Mouse (Mus musculus): Measurements from ENCODE around the gene Gm5039. TPM values are rescaled to one million over a fixed set of nuclear protein-coding genes. Genes with fewer than 3 reads are reported as not detected.
"Not testable (repeated sequence)": the region's sequence is repeated elsewhere in the genome, so short reads cannot be mapped to it uniquely, and the experiment has no call there.

The Gm5039 gene
- total and polyA plus RNA-seq, 2 experiments from 2014 or later = not detected

- ATAC-seq = peak; percentile 98
- Histone ChIP-seq H3K4me1 (ENCODE audit: insufficient read depth) (peaks cover 5% of the 10 kb centered on the region; the same call in 1 of the 2 replicates), H3K36me3 (ENCODE audit: insufficient read depth) (no peaks in the 10 kb centered on the region), H3K4me3 (ENCODE audit: low read depth, low read length) (peak within 1 kb of the TSS; percentile 72), H3K27me3 (ENCODE audit: insufficient read depth, low read length) (no peaks in the 10 kb centered on the region), H3K27ac (ENCODE audit: low read depth, low read length) (peak within 1 kb of the TSS; percentile 67), H3K9me3 (ENCODE audit: low read length) (no peaks in the 10 kb centered on the region), H3K4me2 (ENCODE audit: low read depth) (peak within 1 kb of the TSS; percentile 96), H3K9ac (peak within 1 kb of the TSS; percentile 58)
- WGBS = 1% methylated on average over 38 of the region's 38 CpGs
- DNase-seq = peak; percentile 93
- peak; percentile 26; the same call in 1 of the 2 replicates for TF ChIP-seq CTCF (IDR thresholded peaks at IDR 0.05; ENCODE audit: low read depth)
These were observed 36.8 kb upstream of the Gm5039 start, which contains the start of gene Adck1 for GRCm38 (mm10) chr12:88360441-88361119. Gene Adck1, plus strand, starts transcription at chr12:88360554.

- no peak for TF ChIP-seq CTCF (IDR thresholded peaks at IDR 0.05; ENCODE audit: low read depth)
- Histone ChIP-seq H3K4me1 (ENCODE audit: insufficient read depth) (no peaks in the 10 kb centered on the region), H3K27me3 (ENCODE audit: insufficient read depth, low read length) (no peaks in the 10 kb centered on the region), H3K9me3 (ENCODE audit: low read length) (no peaks in the 10 kb centered on the region), H3K4me3 (ENCODE audit: low read depth, low read length) (peak overlapping the region; percentile 23), H3K27ac (ENCODE audit: low read depth, low read length) (no peak overlapping the region), H3K4me2 (ENCODE audit: low read depth) (peak overlapping the region; percentile 49), H3K9ac (peak overlapping the region; percentile 45), H3K36me3 (ENCODE audit: insufficient read depth) (no peaks in the 10 kb centered on the region)
- DNase-seq (peak; percentile 23), ATAC-seq (peak; percentile 51)
- WGBS = 12% methylated on average over 40 of the region's 41 CpGs
These were observed 30.4 kb upstream of the Gm5039 start for GRCm38 (mm10) chr12:88354182-88354702.

GRCm38 (mm10) chr12:88341286-88341685 is 17.5 kb upstream of the Gm5039 start:
- not testable (repeated sequence) for DNase-seq; H3K4me1 ChIP-seq (ENCODE audit: insufficient read depth); H3K4me2 ChIP-seq (ENCODE audit: low read depth); H3K27ac ChIP-seq (ENCODE audit: low read depth, low read length); H3K36me3 ChIP-seq (ENCODE audit: insufficient read depth); H3K4me3 ChIP-seq (ENCODE audit: low read depth, low read length); H3K9me3 ChIP-seq (ENCODE audit: low read length); H3K27me3 ChIP-seq (ENCODE audit: insufficient read depth, low read length); H3K9ac ChIP-seq; ATAC-seq
- WGBS = 12% methylated on average over 2 of the region's 2 CpGs

- not testable (repeated sequence) for H3K4me1 ChIP-seq (ENCODE audit: insufficient read depth); H3K4me2 ChIP-seq (ENCODE audit: low read depth); H3K27ac ChIP-seq (ENCODE audit: low read depth, low read length); ATAC-seq; H3K27me3 ChIP-seq (ENCODE audit: insufficient read depth, low read length); H3K4me3 ChIP-seq (ENCODE audit: low read depth, low read length); H3K9ac ChIP-seq; H3K9me3 ChIP-seq (ENCODE audit: low read length); DNase-seq; H3K36me3 ChIP-seq (ENCODE audit: insufficient read depth)
- WGBS = 79% methylated on average over 4 of the region's 4 CpGs
These were observed 13.0 kb upstream of the Gm5039 start for GRCm38 (mm10) chr12:88336662-88337413.

GRCm38 (mm10) chr12:88314556-88314955 is 9.3 kb downstream of the Gm5039 start:
- H3K27ac ChIP-seq (ENCODE audit: low read depth, low read length) = no peak overlapping the region
- no peaks in the 10 kb centered on the region for H3K27me3 ChIP-seq (ENCODE audit: insufficient read depth, low read length)
- H3K4me1 ChIP-seq (ENCODE audit: insufficient read depth) = no peaks in the 10 kb centered on the region
- no peak overlapping the region for H3K4me2 ChIP-seq (ENCODE audit: low read depth)
- DNase-seq (no peak), ATAC-seq (no peak)
- H3K9me3 ChIP-seq (ENCODE audit: low read length) = no peaks in the 10 kb centered on the region
- H3K9ac ChIP-seq = no peak overlapping the region
- no peaks in the 10 kb centered on the region for H3K36me3 ChIP-seq (ENCODE audit: insufficient read depth)
- no peak for TF ChIP-seq CTCF (IDR thresholded peaks at IDR 0.05; ENCODE audit: low read depth)
- WGBS = 73% methylated on average over 3 of the region's 3 CpGs
- H3K4me3 ChIP-seq (ENCODE audit: low read depth, low read length) = no peak overlapping the region

GRCm38 (mm10) chr12:88297171-88297570 is 26.7 kb downstream of the Gm5039 start:
- not testable (repeated sequence) for H3K4me1 ChIP-seq (ENCODE audit: insufficient read depth); H3K36me3 ChIP-seq (ENCODE audit: insufficient read depth); H3K27ac ChIP-seq (ENCODE audit: low read depth, low read length); ATAC-seq; DNase-seq; H3K27me3 ChIP-seq (ENCODE audit: insufficient read depth, low read length); H3K4me2 ChIP-seq (ENCODE audit: low read depth); H3K9ac ChIP-seq; H3K9me3 ChIP-seq (ENCODE audit: low read length); H3K4me3 ChIP-seq (ENCODE audit: low read depth, low read length)
- WGBS = 73% methylated on average over 2 of the region's 2 CpGs

- not testable (repeated sequence) for H3K9me3 ChIP-seq (ENCODE audit: low read length); H3K4me2 ChIP-seq (ENCODE audit: low read depth); ATAC-seq; H3K9ac ChIP-seq; H3K27ac ChIP-seq (ENCODE audit: low read depth, low read length); H3K4me3 ChIP-seq (ENCODE audit: low read depth, low read length); DNase-seq; H3K4me1 ChIP-seq (ENCODE audit: insufficient read depth); H3K36me3 ChIP-seq (ENCODE audit: insufficient read depth); H3K27me3 ChIP-seq (ENCODE audit: insufficient read depth, low read length)
- WGBS = 82% methylated on average over 4 of the region's 4 CpGs
These were observed 30.7 kb downstream of the Gm5039 start for GRCm38 (mm10) chr12:88293082-88293481.

- H3K27ac ChIP-seq (ENCODE audit: low read depth, low read length); H3K9me3 ChIP-seq (ENCODE audit: low read length); H3K4me1 ChIP-seq (ENCODE audit: insufficient read depth); ATAC-seq; H3K36me3 ChIP-seq (ENCODE audit: insufficient read depth); H3K27me3 ChIP-seq (ENCODE audit: insufficient read depth, low read length); H3K4me2 ChIP-seq (ENCODE audit: low read depth); H3K9ac ChIP-seq; DNase-seq; H3K4me3 ChIP-seq (ENCODE audit: low read depth, low read length): not testable (repeated sequence)
- 93% methylated on average over 4 of the region's 5 CpGs for WGBS
These were observed 38.6 kb downstream of the Gm5039 start for GRCm38 (mm10) chr12:88285224-88285623.

GRCm38 (mm10) chr12:88274400-88274799 is 49.4 kb downstream of the Gm5039 start, which contains the start of gene Gm5662:
Gene Gm5662, minus strand, starts transcription at chr12:88274500.
- H3K9ac ChIP-seq; H3K27ac ChIP-seq (ENCODE audit: low read depth, low read length); H3K4me3 ChIP-seq (ENCODE audit: low read depth, low read length); H3K27me3 ChIP-seq (ENCODE audit: insufficient read depth, low read length); H3K36me3 ChIP-seq (ENCODE audit: insufficient read depth); ATAC-seq; H3K4me2 ChIP-seq (ENCODE audit: low read depth); DNase-seq; H3K9me3 ChIP-seq (ENCODE audit: low read length); H3K4me1 ChIP-seq (ENCODE audit: insufficient read depth): not testable (repeated sequence)
- 88% methylated on average over 5 of the region's 5 CpGs for WGBS

Data from forebrain, postnatal 0 days (tissue).